Comparison of ENCODE assay signal across 24 mouse cellular contexts in genomic region chr11:85755503-85756044, GRCm38 (mm10).
A peak's percentile ranks its signal among the peaks of the same experiment; 100 is the strongest.
DNase-seq lines count a peak whose midpoint lies in the region; ATAC-seq and TF ChIP-seq lines count a peak whose summit lies in the region.
"Had no signal": no experiment of that assay in that cellular context is flagged by ENCODE, and none has a peak within 500 bp of the region (broad histone marks: within the 10 kb centered on the region; RNA-seq: fewer than 3 reads in every experiment).

No protein-coding gene starts in this region.

- intact Hi-C loops in heart, adult 2 months (cut with DNase I), result no loop called here

- TF ChIP-seq EP300 in heart, adult 2 months (IDR thresholded peaks at IDR 0.05; ENCODE audit: insufficient read depth, low read depth, low read length), result no peak

- H3K4me3 ChIP-seq in heart, embryonic 13.5 days, result no peak overlapping the region
- H3K4me3 ChIP-seq in heart, adult 2 months, result no peak overlapping the region
- no peak overlapping the region for H3K4me3 ChIP-seq in limb, embryonic 14.5 days (replicated peaks; ENCODE audit: low read length)
- no peak overlapping the region for H3K4me3 ChIP-seq in limb, embryonic 10.5 days
- no peak overlapping the region for H3K4me3 ChIP-seq in forebrain, postnatal 0 days (ENCODE audit: low read depth, low read length)
- H3K4me3 ChIP-seq: forebrain, embryonic 10.5 days; gastrocnemius, adult 2 months; hindbrain, embryonic 13.5 days; liver, embryonic 15.5 days; midbrain, embryonic 15.5 days; myocyte; neural tube, embryonic 13.5 days had no signal

- no peak for ATAC-seq in heart, embryonic 13.5 days (ENCODE audit: extremely low read depth, insufficient number of reproducible peaks, low FRiP score, low TSS enrichment)
- ATAC-seq in limb, embryonic 14.5 days (ENCODE audit: low FRiP score, low read depth), result peak; percentile 12; the same call in 1 of the 2 replicates
- ATAC-seq in forebrain, postnatal 0 days, result no peak
- ATAC-seq: CD4-positive, CD25-positive, alpha-beta regulatory T cell, adult 4 months; midbrain, embryonic 15.5 days had no signal

- H3K9me3 ChIP-seq in heart, embryonic 13.5 days, result no peaks in the 10 kb centered on the region
- H3K9me3 ChIP-seq in limb, embryonic 14.5 days (ENCODE audit: control insufficient read depth, low read length), result no peaks in the 10 kb centered on the region
- no peaks in the 10 kb centered on the region for H3K9me3 ChIP-seq in limb, embryonic 10.5 days (replicated peaks)
- H3K9me3 ChIP-seq in forebrain, postnatal 0 days (ENCODE audit: low read length), result no peaks in the 10 kb centered on the region
- H3K9me3 ChIP-seq: forebrain, embryonic 10.5 days; hindbrain, embryonic 13.5 days; liver, embryonic 15.5 days; midbrain, embryonic 15.5 days; neural tube, embryonic 13.5 days had no signal

- H3K79me2 ChIP-seq in heart, adult 2 months (replicated peaks; ENCODE audit: control insufficient read depth, insufficient read depth, low read length), result no peaks in the 10 kb centered on the region; the same call in 1 of the 2 replicates

- H3K4me1 ChIP-seq in heart, embryonic 13.5 days, result peaks cover 34% of the 10 kb centered on the region
- H3K4me1 ChIP-seq in heart, adult 2 months (ENCODE audit: control insufficient read depth, insufficient read depth, low read length), result peaks cover 7% of the 10 kb centered on the region
- H3K4me1 ChIP-seq in limb, embryonic 14.5 days (ENCODE audit: control insufficient read depth, insufficient read depth, low read length), result peaks cover 28% of the 10 kb centered on the region
- H3K4me1 ChIP-seq in limb, embryonic 10.5 days, result peaks cover 32% of the 10 kb centered on the region
- H3K4me1 ChIP-seq in forebrain, postnatal 0 days (ENCODE audit: insufficient read depth), result peaks cover 5% of the 10 kb centered on the region; the same call in 1 of the 2 replicates

- no peak overlapping the region for H3K9ac ChIP-seq in heart, embryonic 13.5 days
- H3K9ac ChIP-seq in heart, adult 2 months (ENCODE audit: low read depth, low read length), result no peak overlapping the region
- no peak overlapping the region for H3K9ac ChIP-seq in limb, embryonic 14.5 days (ENCODE audit: low read depth, low read length, severe bottlenecking)
- no peak overlapping the region for H3K9ac ChIP-seq in forebrain, postnatal 0 days
- H3K9ac ChIP-seq: hindbrain, embryonic 13.5 days; liver, embryonic 15.5 days; midbrain, embryonic 15.5 days; neural tube, embryonic 13.5 days had no signal

- 77% methylated on average over 2 of the region's 2 CpGs for WGBS in heart, embryonic 13.5 days
- WGBS in heart, adult 2 months, result 92% methylated on average over 2 of the region's 2 CpGs
- 46% methylated on average over 2 of the region's 2 CpGs for WGBS in limb, embryonic 14.5 days
- 87% methylated on average over 2 of the region's 2 CpGs for WGBS in limb, embryonic 10.5 days
- 78% methylated on average over 2 of the region's 2 CpGs for WGBS in forebrain, postnatal 0 days

- TF ChIP-seq CTCF in heart, adult 2 months (IDR thresholded peaks at IDR 0.05), result no peak
- no peak for TF ChIP-seq CTCF in forebrain, postnatal 0 days (IDR thresholded peaks at IDR 0.05; ENCODE audit: low read depth)

- peaks cover 7% of the 10 kb centered on the region; the same call in 1 of the 2 replicates for H3K27me3 ChIP-seq in heart, embryonic 13.5 days (replicated peaks)
- no peaks in the 10 kb centered on the region for H3K27me3 ChIP-seq in heart, adult 2 months (ENCODE audit: control insufficient read depth, insufficient read depth, low read length)
- peaks cover 3% of the 10 kb centered on the region; the same call in 1 of the 2 replicates for H3K27me3 ChIP-seq in limb, embryonic 14.5 days (ENCODE audit: control insufficient read depth, insufficient read depth, low read length)
- peaks cover 65% of the 10 kb centered on the region for H3K27me3 ChIP-seq in limb, embryonic 10.5 days (ENCODE audit: low read depth, poor library complexity, severe bottlenecking)
- 0 out of 2 replicates have a peak, but pooled peaks cover 5% of the 10 kb centered on the region for H3K27me3 ChIP-seq in forebrain, postnatal 0 days (ENCODE audit: insufficient read depth, low read length)
- H3K27me3 ChIP-seq: midbrain, embryonic 15.5 days had no signal

- no peak for DNase-seq in heart, adult 2 months
- DNase-seq in limb, embryonic 14.5 days (ENCODE audit: low spot score), result no peak
- no peak for DNase-seq in limb, embryonic 10.5 days (ENCODE audit: low spot score)
- DNase-seq in right cerebral cortex, adult 2 months (ENCODE audit: low spot score in 2 of 2), result peak; percentile 13 to 22
- DNase-seq in right cerebral cortex, postnatal 4 days, result no peak
- DNase-seq in forebrain, postnatal 0 days, result no peak
- DNase-seq in left cerebral cortex, adult 9 months (ENCODE audit: low spot score in 2 of 2), result no peak
- DNase-seq: adrenal gland, postnatal 25 days; cerebellum, adult 9-10 months; gastrocnemius, adult 2 months; kidney, adult 9 months; liver; thymus, adult 18-20 months; thymus, postnatal 36 days had no signal

- H3K4me2 ChIP-seq in heart, embryonic 13.5 days, result no peak overlapping the region
- H3K4me2 ChIP-seq in limb, embryonic 14.5 days (replicated peaks; ENCODE audit: low read depth, low read length, severe bottlenecking), result no peak overlapping the region
- H3K4me2 ChIP-seq in forebrain, postnatal 0 days (ENCODE audit: low read depth), result no peak overlapping the region
- H3K4me2 ChIP-seq: heart, embryonic 11.5 days; hindbrain, embryonic 13.5 days; liver, embryonic 15.5 days; midbrain, embryonic 15.5 days had no signal

- TF ChIP-seq POLR2A in heart, adult 2 months (IDR thresholded peaks at IDR 0.05; ENCODE audit: insufficient read depth, low read depth, low read length), result no peak
- no peak for TF ChIP-seq POLR2A in limb, embryonic 14.5 days (IDR thresholded peaks at IDR 0.05; ENCODE audit: borderline replicate concordance, extremely low read depth, insufficient read depth, insufficient read length)

- 0 out of 2 replicates have a peak overlapping the region, but pooled peaks have one; percentile 13 for H3K27ac ChIP-seq in heart, embryonic 13.5 days (replicated peaks)
- H3K27ac ChIP-seq in heart, adult 2 months, result no peak overlapping the region
- no peak overlapping the region for H3K27ac ChIP-seq in limb, embryonic 14.5 days (replicated peaks; ENCODE audit: low read depth, low read length)
- H3K27ac ChIP-seq in limb, embryonic 10.5 days, result no peak overlapping the region
- no peak overlapping the region for H3K27ac ChIP-seq in forebrain, postnatal 0 days (ENCODE audit: low read depth, low read length)
- H3K27ac ChIP-seq: forebrain, embryonic 10.5 days; gastrocnemius, adult 2 months; hindbrain, embryonic 13.5 days; liver, embryonic 15.5 days; macrophage; midbrain, embryonic 15.5 days had no signal

- H3K36me3 ChIP-seq in heart, embryonic 13.5 days, result no peaks in the 10 kb centered on the region
- 0 out of 2 replicates have a peak, but pooled peaks cover 2% of the 10 kb centered on the region for H3K36me3 ChIP-seq in heart, adult 2 months (ENCODE audit: control insufficient read depth, insufficient read depth, low read length)
- H3K36me3 ChIP-seq in limb, embryonic 14.5 days (ENCODE audit: control insufficient read depth, insufficient read depth, low read length), result no peaks in the 10 kb centered on the region
- H3K36me3 ChIP-seq in limb, embryonic 10.5 days, result no peaks in the 10 kb centered on the region
- no peaks in the 10 kb centered on the region for H3K36me3 ChIP-seq in forebrain, postnatal 0 days (ENCODE audit: insufficient read depth)
- H3K36me3 ChIP-seq: forebrain, embryonic 10.5 days; hindbrain, embryonic 13.5 days; liver, embryonic 15.5 days; midbrain, embryonic 15.5 days; neural tube, embryonic 13.5 days had no signal

Comparison
In these comparisons a context has a peak if more than half of its experiments do, and no peak if none do; other contexts are left out.
1. DNase-seq: peak in right cerebral cortex, adult 2 months (2 of 2); none in heart, adult 2 months (0 of 2), limb, embryonic 14.5 days (single experiment), limb, embryonic 10.5 days (single experiment), right cerebral cortex, postnatal 4 days (single experiment), forebrain, postnatal 0 days (single experiment) and left cerebral cortex, adult 9 months (0 of 2).